Mouse (Mus musculus) liver, embryonic 12.5 days (tissue): ENCODE data around the gene Tmc4. TPM values are rescaled to one million over a fixed set of nuclear protein-coding genes. Genes with fewer than 3 reads are reported as not detected.
A peak's percentile ranks its signal among the peaks of the same experiment; 100 is the strongest.

Experiments used
- ATAC-seq: fragments of 200-750 bp; cut with Nextera tagmentation; 2 replicates; pipeline ENCODE4 v1.8.0; 2017; ENCODE audit warnings: moderate number of reproducible peaks, mild to moderate bottlenecking, moderate library complexity
- H3K27ac ChIP-seq: fragments of 300-500 bp; sonication (generic); 2 replicates; pipeline ENCODE4 v1.5.1; 2016; ENCODE audit warnings: mild to moderate bottlenecking
- H3K27me3 ChIP-seq: fragments of 300-500 bp; sonication (generic); replicated peaks from 2 replicates; pipeline ENCODE4 v1.6.1; 2016; ENCODE audit warnings: mild to moderate bottlenecking, moderate library complexity
- H3K36me3 ChIP-seq: fragments of 300-500 bp; sonication (generic); 2 replicates; pipeline ENCODE4 v1.6.1; 2016; ENCODE audit warnings: mild to moderate bottlenecking, moderate library complexity
- H3K4me1 ChIP-seq: fragments of 300-500 bp; sonication (generic); 2 replicates; pipeline ENCODE4 v1.6.1; 2016
- H3K4me2 ChIP-seq: fragments of 300-500 bp; sonication (generic); 2 replicates; pipeline ENCODE4 v1.6.1; 2016; ENCODE audit warnings: mild to moderate bottlenecking, moderate library complexity
- H3K4me3 ChIP-seq: fragments of 300-500 bp; sonication (generic); 2 replicates; pipeline ENCODE4 v1.5.1; 2016; ENCODE audit warnings: mild to moderate bottlenecking, moderate library complexity
- H3K9ac ChIP-seq: fragments of 300-500 bp; sonication (generic); 2 replicates; pipeline ENCODE4 v1.6.1; 2016; ENCODE audit warnings: mild to moderate bottlenecking, moderate library complexity
- H3K9me3 ChIP-seq: fragments of 300-500 bp; sonication (generic); replicated peaks from 2 replicates; pipeline ENCODE4 v1.6.1; 2016; ENCODE audit warnings: mild to moderate bottlenecking, moderate library complexity
- WGBS: fragments of 180-500 bp; shearing (Covaris S2); methylation state at CpG from one replicate; pipeline ENCODE4 v1.1.7; 2016; ENCODE audit not compliant: insufficient replicate concordance; 5-methylcytosine and 5-hydroxymethylcytosine counted together
- microRNA-seq: library from miRNA; unstranded; fragments of <30 nt; microRNA quantifications from one replicate; pipeline ENCODE4, GENCODE M21; 2017
- polyA plus RNA-seq: library from polyadenylated mRNA; unstranded; fragments of >200 nt; fragmentation: Nextera tagmentation; extraction: Ambion mirVana; gene quantifications from 2 replicates; pipeline ENCODE4 v1.2.1, GENCODE M21; 2016

The Tmc4 gene
- polyA plus RNA-seq, 1 experiment from 2014 or later, result 6.9 TPM

- ATAC-seq, result peak; percentile 94
- Histone ChIP-seq H3K4me2 (peak within 1 kb of the TSS; percentile 86), H3K4me1 (peaks cover 29% of the 10 kb centered on the region), H3K4me3 (peak within 1 kb of the TSS; percentile 82), H3K27ac (peak within 1 kb of the TSS; percentile 79), H3K36me3 (peaks cover 38% of the 10 kb centered on the region), H3K27me3 (peaks cover 6% of the 10 kb centered on the region; the same call in 1 of the 2 replicates), H3K9me3 (no peaks in the 10 kb centered on the region), H3K9ac (peak within 1 kb of the TSS; percentile 79)
- WGBS, result under 1% methylated on average over 32 of the region's 32 CpGs
Observed at GRCm38 (mm10) chr7:3617242-3617995, 59.9 kb downstream of the Tmc4 start, which contains the start of gene Ndufa3. Ndufa3 (plus strand) TSS chr7:3617373.

GRCm38 (mm10) chr7:3616389-3617241 lies 60.7 kb downstream of the Tmc4 start:
- Histone ChIP-seq H3K27ac (no peak overlapping the region), H3K4me3 (peak overlapping the region; percentile 82), H3K9me3 (no peaks in the 10 kb centered on the region), H3K4me1 (peaks cover 29% of the 10 kb centered on the region), H3K9ac (no peak overlapping the region), H3K4me2 (peak overlapping the region; percentile 86), H3K36me3 (peaks cover 30% of the 10 kb centered on the region), H3K27me3 (peaks cover 6% of the 10 kb centered on the region; the same call in 1 of the 2 replicates)
- ATAC-seq, result peak; percentile 18
- 29% methylated on average over 6 of the region's 6 CpGs for WGBS

- Histone ChIP-seq H3K9ac (no peak within 1 kb of the TSS), H3K9me3 (no peaks in the 10 kb centered on the region), H3K27ac (no peak within 1 kb of the TSS), H3K4me2 (peak within 1 kb of the TSS; percentile 86), H3K4me3 (peak within 1 kb of the TSS; percentile 82), H3K27me3 (peaks cover 6% of the 10 kb centered on the region; the same call in 1 of the 2 replicates), H3K4me1 (peaks cover 31% of the 10 kb centered on the region), H3K36me3 (peaks cover 24% of the 10 kb centered on the region)
- ATAC-seq, result no peak
- 63% methylated on average over 4 of the region's 4 CpGs for WGBS
Observed at GRCm38 (mm10) chr7:3616057-3616388, 61.3 kb downstream of the Tmc4 start, which contains the start of gene Oscar. Oscar (minus strand) TSS chr7:3616157.

Small RNA genes lying within 50 kb of the gene (microRNA-seq; reads per million reads assigned to microRNA genes)
- gene Mir3572, result 2.8 reads per million

Other genes starting within 250 kb of the Tmc4 start
- not detected in 2 replicates for gene Tarm1, start 174.9 kb downstream of the Tmc4 start, polyA plus RNA-seq
- 0.08 TPM in 1 of 2 replicates, not detected in the other for gene Oscar, start 61.4 kb downstream of the Tmc4 start, polyA plus RNA-seq
- gene Ndufa3, start 60.2 kb downstream of the Tmc4 start, polyA plus RNA-seq, result 295 and 296 TPM in 2 replicates
- gene Tfpt, start 47.6 kb downstream of the Tmc4 start, polyA plus RNA-seq, result 16.0 and 17.6 TPM in 2 replicates
- 93.1 and 97.6 TPM in 2 replicates for gene Prpf31, start 47.6 kb downstream of the Tmc4 start, polyA plus RNA-seq
- 32.6 and 34.4 TPM in 2 replicates for gene Cnot3, start 32.3 kb downstream of the Tmc4 start, polyA plus RNA-seq
- gene Leng1, start 11.7 kb downstream of the Tmc4 start, polyA plus RNA-seq, result 10.2 and 11.6 TPM in 2 replicates
- 59.0 and 60.3 TPM in 2 replicates for gene Tsen34, start 15.3 kb upstream of the Tmc4 start, polyA plus RNA-seq
- 24.9 and 27.5 TPM in 2 replicates for gene Mboat7, start 16.0 kb upstream of the Tmc4 start, polyA plus RNA-seq
- gene Rps9, start 26.4 kb upstream of the Tmc4 start, polyA plus RNA-seq, result 1,310 and 1,334 TPM in 2 replicates
- gene Pirb, start 42.8 kb upstream of the Tmc4 start, polyA plus RNA-seq, result 0.91 and 0.94 TPM in 2 replicates
- not detected in 2 replicates for gene Gm15448, start 148.1 kb upstream of the Tmc4 start, polyA plus RNA-seq
- 0.35 and 0.44 TPM in 2 replicates for gene Pira2, start 167.5 kb upstream of the Tmc4 start, polyA plus RNA-seq
- 0.15 and 0.18 TPM in 2 replicates for gene Gm14548, start 220.6 kb upstream of the Tmc4 start, polyA plus RNA-seq
- gene Lilra6, start 237.9 kb upstream of the Tmc4 start, polyA plus RNA-seq, result 0.12 and 0.20 TPM in 2 replicates